Mouse (Mus musculus): ENCODE measurements around the gene Arg2.

The Arg2 gene

DNA sequence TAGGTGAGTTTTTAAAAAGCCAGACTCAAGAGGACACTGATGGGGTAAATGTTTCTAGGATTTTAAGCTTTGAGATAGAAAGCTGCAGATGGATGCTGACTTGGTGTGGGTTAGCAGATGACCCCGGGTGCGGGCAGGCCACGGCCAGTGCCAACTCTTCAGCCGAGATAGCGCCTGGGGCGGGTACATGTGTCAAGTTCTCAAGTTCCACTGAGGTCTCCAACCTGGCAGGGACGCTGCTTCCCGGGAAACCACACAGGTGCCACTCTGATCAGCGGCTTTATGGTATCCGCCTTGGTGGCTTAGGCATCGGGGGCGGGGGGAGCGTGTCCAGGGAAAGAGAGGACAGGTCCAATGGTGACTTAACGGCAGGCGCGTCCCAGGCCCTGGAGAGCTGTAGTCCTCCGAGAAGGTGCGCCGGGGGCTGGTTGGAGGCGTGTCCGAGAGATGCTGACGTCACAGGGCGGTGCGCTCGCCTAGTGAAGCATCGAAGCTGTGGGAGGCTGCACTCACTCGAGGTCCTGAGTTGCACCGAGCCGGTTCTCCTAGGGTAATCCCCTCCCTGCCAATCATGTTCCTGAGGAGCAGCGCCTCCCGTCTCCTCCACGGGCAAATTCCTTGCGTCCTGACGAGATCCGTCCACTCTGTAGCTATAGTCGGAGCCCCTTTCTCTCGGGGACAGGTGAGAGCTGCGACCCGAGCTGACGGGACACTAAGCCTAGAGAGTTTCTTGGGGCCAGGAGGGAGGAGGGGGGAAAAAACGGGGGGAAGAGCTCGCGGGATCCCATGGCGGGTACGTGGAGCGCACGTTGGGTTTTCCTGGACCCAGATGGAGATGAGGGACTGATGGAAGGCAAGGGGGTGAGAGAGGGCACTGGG lies at the start of gene Arg2:
Gene Arg2 (plus strand): TSS at position 479 of the 879 bp plus-strand sequence.
- in situ Hi-C loops (cut with MboI, MseI) = no loop called here

DNA sequence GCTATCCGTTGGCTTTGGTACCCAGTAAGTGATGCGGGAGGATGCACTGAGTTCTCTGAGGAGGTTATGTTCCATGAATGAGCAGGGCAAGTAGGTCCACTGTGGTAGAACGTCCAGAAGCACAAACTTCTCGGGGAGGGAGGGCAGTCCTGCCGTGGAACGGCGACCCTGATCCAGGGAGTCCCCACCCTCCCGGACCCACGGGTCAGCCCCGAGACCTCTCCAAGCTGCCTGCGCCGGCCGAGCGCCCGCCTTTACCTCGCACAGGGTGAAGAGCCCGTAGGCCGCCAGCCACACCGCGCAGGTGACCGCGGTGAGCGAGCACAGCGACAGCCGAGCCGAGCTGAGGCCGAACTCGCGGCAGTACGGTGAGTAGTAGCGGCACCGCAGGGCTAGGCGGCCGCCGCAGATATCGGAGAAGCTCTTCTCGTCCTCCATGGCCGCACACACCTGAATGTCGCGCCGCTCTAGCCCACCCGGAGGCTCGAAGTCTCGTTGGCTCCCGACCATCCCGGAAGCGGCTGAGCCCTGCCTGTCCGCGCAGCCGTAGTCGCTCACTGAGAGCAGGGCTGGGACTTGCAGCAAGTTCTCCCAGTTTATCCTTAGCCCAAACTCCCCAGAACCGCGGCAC lies 41.3 kb upstream of the Arg2 start, which contains the start of gene Pigh:
Gene Pigh (minus strand): TSS at position 470 of the 631 bp plus-strand sequence.
- in situ Hi-C loops (cut with MboI, MseI) = no loop called here

DNA sequence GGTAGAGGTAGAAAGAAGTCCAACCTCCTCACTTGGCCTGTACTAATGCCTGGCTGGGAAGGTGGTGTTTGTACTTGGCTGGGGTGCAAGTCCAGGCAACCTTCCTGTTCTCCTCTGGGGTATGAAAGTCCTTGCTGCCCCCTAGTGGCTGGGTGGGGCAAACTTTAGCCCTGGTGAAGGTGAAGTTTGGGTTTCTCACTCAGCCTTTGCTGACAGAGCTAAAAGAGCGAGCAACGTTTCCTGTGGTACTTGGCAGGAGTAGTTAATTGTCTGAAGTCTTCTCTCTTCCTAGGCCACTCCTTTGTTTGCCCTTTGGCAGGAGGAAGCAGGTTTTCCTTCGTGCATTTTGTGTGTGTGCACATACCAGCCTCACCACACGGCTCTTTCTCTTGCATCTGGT lies 38.0 kb upstream of the Arg2 start:
- in situ Hi-C loops (cut with MboI, MseI) = no loop called here

DNA sequence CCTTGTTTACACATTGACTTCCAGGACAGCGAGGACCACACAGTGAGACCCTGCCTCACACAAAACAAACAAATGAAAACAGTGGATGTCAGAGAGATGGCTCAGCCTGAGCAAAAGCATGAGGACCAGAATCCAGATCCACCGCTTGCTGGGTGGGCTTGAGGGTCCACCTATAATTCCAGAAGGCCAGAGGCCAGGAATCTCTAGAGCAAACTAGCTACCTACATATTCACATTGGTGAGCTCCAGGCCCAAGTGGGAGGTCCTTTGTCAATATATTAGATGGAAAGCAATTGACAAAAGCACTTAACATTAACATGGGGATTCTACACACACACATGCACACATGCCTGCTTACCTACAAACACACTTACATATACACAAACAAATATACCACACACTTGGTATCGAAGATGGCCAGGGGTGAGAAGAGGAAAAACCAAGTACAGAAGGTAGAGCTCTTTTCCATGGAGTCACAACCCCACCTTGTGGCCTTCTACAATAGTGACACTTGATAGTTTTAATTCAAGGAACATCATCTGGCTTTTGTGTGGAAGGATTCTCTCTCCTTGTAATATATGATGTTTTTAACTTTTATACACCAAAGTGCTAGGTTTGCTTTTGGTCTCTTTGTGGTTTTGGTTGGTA lies 33.3 kb upstream of the Arg2 start:
- in situ Hi-C loops (cut with MboI, MseI) = loop anchor here (5.0 kb wide), 1 partner anchor 180 kb away; no protein-coding TSS in a partner anchor

DNA sequence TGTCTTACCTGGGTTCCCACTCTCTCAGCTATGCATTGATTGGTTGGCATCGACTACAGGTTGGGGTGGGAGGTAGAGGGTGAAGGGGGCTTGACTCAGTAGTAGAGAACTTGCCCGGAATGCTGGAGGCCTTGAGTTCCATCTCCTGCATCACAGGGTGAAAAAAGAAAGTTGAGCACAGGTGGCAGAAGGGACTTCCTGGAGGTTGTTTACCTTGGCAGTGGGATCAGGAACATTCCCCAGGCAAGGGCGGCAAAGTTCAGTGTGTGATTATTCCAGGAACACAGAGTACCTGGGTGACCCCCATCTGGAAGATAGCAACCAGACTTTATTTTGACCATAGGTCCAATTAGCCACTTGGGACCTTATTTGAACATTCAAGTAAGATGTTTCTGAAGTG lies 26.8 kb upstream of the Arg2 start:
- in situ Hi-C loops (cut with MboI, MseI) = loop anchor here (5.0 to 25.0 kb wide), 2 partner anchors 81 to 541 kb away; no protein-coding TSS in a partner anchor

DNA sequence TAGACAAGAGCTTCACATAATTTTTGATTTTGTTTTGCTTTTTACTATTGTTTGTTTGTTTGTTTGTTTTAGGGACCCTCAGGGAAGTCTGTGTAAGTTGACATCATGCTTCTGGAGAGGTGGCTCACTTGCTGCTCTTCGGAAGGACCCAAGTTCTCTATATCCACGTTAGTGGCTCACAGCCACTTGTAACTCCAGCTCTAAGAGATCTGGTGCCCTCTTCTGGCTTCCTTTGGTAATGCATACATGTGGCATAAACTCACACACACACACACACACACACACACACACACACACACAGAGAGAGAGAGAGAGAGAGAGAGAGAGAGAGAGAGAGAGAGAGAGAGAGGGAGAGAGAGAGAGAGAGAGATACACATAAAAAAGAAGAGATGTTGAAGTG lies 26.0 kb upstream of the Arg2 start:
- in situ Hi-C loops (cut with MboI, MseI) = loop anchor here (5.0 to 25.0 kb wide), 2 partner anchors 82 to 542 kb away; no protein-coding TSS in a partner anchor

DNA sequence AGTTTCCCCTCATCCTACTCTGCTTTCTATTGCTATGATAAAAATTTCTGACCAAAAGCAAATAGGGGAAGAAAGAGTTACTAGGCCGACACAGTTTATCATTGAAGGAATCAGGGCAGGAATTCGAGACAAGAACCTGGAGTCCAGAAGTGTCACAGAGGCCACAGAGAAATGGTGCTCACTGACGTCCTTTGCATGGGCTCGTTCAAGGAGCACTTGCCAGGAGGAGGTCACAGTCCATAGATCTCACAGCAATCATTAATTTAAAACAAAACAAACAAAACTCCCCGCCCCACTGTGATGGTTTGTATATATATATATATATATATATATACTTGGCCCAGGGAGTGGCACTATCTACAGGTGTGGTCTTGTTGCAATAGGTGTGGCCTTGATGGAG lies 25.3 kb upstream of the Arg2 start:
- in situ Hi-C loops (cut with MboI, MseI) = loop anchor here (25.0 kb wide), 1 partner anchor 543 kb away; no protein-coding TSS in a partner anchor

DNA sequence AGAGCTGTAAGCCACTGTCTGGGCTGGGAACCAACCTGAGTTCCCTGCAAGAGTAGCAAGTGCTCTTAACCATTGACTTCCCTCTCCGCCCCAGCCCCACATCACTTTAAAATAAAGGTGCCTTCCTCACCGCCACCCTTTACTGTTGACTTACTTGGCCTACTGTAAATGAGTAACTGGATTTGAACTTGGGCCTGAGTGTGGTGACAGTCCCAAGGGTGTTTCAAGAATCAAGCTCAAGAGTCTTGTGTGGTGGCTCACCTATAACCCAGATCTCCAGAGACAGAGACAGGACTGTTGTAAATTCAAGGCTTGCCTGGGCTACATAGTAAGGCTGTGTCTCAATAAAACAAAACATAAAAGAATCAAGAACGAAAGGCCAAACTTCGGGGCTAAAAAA lies 11.6 kb upstream of the Arg2 start:
- in situ Hi-C loops (cut with MboI, MseI) = loop anchor here (25.0 kb wide), 1 partner anchor 557 kb away; no protein-coding TSS in a partner anchor

DNA sequence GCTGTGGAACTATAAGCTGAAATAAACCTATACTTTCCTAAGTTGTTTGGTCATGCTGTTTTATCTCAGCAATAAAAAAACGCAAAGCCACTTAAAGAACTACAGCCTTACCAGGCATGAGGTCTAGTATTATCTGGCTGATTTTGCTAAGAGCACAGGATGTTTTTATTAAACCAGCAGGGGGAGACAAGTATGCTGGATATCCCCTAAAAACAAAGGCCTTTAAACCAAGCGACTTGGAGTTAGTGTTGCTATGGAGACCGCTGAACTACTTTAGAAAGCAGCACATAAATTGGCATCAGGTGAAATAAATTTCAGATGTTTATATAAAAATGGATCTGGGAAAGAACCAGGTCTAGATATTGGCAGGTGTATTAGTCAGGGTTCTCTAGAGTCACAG lies 7.8 kb upstream of the Arg2 start:
- in situ Hi-C loops (cut with MboI, MseI) = loop anchor here (25.0 kb wide), 1 partner anchor 561 kb away; no protein-coding TSS in a partner anchor

DNA sequence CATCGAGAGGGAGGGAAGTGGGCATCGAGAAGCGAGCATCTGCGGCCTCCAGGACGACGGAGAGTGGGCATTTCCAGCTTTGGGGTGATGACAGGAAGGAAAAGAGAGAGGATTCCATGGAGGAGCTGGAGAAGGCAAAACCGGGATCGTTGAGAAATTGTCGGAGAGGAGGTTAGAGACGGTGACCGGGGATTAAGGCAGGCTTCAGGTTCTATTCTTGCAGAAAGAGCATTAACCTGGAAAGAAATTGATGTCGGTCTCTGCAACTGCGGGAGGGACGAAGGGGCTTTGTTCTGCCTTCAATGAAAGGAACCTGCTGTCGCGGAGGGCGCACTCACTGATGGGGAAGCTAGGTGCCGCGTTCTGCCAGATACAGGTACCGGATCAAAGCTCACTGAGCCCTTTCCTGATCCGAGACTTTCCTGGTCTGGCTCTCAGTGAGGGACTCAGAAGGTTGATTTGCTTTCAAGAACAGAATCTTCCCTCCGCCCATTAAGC lies 650 bp downstream of the Arg2 start:
- in situ Hi-C loops (cut with MboI, MseI) = no loop called here

DNA sequence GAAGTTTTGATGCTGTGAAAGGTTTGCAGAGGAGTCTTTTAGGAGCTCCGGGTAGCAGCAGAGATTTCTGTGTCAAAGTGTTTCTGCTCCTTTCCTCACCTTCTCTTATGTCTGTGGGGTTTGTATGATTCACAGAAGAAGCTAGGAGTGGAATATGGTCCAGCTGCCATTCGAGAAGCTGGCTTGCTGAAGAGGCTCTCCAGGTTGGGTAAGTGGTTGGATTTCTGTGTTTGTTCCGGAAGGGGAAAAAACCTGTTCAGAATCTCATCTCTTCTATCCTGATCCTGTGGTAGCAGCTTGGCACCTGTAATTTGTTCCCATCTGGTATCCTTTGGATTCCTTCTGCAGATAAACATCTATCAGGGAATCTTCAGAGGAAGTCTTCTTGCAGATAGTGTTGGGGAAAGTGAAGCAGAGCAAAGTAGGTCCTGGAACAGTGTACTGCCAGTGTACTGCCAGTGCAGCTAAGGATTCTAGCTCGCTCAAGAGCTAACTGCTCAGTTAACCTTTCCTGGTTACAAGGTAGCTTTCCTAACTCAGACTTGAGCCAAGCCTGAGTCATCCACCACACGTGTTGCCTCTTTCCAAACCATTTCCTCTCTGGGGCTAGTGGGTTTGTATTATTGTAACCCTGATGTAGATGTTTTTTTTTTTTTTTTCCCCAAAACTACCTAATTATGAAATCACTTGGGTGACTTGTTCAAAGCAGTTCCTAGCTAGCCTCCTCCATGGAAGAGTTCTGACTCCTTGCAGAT lies 1.3 kb downstream of the Arg2 start:
- in situ Hi-C loops (cut with MboI, MseI) = no loop called here

DNA sequence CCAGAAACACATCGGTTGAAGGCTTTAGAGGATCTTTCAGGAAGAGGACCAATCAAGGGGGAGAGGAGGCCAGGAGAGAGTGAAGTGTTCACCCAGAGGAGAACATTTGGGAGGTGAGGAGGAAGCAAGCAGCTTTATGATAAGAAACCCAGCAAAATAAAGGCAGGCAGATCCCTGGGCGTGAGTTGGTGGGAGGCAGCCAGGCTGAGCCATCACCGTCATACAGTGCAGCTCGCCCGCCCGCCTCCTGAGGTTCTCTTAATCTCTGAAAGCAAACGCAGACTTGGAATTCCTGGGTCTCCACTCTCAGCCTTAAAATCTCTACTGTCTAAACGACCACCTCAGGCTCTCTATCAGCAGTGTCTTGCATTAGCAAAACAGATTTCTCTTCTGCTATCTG lies 4.1 kb downstream of the Arg2 start:
- in situ Hi-C loops (cut with MboI, MseI) = no loop called here

DNA sequence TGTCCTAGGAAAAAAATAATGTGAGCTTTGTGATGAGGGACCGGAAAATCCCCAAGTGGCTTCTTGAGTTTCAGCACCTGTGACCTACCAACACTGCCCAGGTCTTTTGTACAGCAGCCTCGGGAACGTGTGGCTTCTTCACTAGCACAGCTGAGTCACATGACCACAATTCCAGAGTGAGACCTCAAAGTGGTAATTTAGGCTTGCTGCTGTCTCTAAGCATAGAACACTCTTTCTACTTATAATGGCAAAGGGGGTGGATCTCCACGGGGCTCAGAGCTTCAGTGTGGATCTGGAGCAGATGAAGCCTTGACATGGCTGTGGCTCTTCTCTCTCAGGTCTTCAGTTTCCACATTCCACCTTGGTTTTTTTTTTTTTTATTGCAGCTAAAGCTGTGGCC lies 4.5 kb downstream of the Arg2 start:
- in situ Hi-C loops (cut with MboI, MseI) = no loop called here

DNA sequence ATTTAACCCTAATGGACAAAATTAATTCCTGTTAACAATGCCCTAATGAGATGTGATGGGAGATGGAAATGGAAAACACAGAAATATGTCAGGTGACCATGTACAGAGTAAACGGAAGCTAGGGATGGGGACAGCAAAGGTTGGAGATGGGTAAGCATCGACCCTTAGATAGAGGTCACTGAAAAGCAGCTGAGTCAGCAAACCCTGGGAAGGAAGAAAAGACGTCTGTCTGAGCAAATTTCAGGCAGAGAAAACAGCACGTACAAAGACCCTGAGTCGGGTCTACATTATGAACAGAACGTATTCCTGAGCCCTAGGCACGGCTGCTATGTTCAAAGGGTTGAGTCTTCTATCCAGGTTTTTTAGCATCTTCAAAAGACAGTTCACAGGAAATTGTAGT lies 6.4 kb downstream of the Arg2 start:
- in situ Hi-C loops (cut with MboI, MseI) = no loop called here

DNA sequence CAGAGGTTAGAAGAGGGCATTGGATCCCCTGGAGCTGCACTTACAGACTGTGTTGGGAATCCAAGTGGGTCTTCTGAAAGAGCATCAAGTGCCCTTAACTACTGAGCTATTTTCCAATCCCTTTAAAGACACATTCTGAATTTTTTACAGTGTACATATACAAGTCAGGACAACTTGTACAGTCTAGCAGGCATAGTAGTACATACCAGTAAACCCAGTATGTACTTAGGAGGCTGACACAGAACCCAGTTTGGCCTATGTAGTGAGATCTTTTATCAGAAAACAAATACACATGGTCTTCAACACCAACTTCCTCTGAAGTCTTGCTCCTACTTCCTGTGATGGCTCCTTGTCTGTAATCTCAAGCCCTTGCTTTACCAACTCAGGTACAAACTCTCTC lies 8.4 kb downstream of the Arg2 start:
- in situ Hi-C loops (cut with MboI, MseI) = no loop called here

DNA sequence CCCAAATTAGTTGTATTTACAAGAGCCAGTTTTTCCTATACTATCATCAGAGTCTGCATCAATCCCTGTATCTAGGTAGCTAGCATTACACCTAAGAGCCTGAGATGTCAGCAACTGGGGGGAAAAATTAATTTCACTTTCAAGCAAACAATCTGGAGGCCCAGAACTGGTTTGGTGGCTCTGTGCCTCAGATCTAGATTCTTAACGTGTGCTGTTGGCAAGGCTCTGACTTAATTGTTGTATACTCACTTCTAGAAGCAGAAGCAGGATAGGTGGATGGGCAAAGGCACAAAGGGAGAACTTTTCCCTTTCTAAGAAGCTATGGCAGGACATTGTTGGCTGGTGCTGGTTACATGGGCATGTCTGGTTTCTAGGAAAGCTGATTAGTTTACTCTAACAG lies 8.8 kb downstream of the Arg2 start:
- in situ Hi-C loops (cut with MboI, MseI) = no loop called here

DNA sequence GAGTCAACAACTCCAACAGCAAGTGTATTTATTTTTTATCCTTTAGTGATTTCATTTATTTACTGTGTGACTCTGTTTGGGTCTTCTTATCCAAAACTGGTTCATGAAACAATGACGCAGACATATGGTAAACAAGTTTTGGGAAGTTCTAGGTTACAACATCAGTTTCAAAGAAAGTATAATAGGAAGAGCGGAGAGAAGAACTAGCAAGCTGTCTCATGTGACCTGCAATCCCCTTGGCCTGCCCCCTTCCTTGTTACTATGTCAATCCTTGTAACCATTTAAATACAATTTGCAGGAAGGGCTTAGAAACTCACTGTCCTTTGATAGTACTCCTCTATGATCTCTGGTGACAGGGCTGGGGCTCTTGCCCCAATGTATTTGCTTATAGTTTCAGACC lies 10.2 kb downstream of the Arg2 start:
- in situ Hi-C loops (cut with MboI, MseI) = no loop called here

DNA sequence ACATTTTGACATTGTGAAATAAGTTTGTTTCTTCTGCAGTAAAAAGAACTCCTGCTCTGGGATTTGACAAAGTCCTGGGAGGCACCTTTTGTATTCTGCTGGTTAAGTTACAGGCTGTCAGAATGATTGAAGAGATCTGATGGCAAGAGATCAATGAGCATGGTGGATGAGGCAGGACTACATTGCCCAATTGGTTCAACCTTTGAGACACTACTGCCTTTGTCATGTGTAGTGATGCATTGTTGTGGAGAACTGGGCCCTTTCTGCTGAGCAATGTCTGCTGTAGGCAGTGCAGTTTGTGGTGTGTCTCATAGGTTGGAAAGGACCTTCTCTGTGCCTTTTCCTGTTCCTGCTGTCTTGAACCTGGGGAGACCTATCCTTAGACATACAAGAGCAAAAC lies 10.8 kb downstream of the Arg2 start:
- in situ Hi-C loops (cut with MboI, MseI) = no loop called here

DNA sequence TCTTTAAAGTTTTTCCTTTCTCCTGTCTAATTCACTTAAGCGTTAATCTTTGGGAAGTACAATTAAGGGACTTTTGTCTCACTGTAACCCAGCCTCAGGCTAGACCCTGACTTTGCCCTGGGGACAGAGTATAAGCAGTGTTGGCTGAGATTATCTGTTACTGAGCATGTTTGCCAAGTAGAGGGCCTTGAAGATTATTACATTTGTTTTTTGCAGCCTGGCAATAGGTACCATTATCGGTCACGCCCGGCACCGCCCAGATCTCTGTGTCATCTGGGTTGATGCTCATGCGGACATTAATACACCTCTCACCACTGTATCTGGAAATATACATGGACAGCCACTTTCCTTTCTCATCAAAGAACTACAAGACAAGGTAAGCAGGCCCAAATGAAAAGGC lies 19.1 kb downstream of the Arg2 start:
- in situ Hi-C loops (cut with MboI, MseI) = no loop called here

DNA sequence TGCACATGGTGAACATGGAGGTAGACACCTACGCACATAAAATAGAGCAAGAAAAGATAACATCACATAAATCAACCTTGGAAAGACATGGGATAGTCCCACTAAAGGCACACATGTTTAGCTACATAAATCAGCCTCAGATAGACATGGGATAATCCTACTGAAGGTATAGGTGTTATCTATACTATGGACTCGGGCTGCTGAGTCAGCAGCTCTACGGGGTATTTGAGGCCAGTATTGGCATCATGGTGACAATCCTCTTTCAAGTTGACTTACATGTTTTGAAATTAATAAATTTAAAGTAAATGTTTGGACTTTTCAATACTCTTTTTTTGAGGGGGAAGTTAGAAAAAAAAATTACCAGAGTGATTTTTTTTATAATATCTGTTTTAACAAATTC lies 32.3 kb downstream of the Arg2 start:
- in situ Hi-C loops (cut with MboI, MseI) = no loop called here

DNA sequence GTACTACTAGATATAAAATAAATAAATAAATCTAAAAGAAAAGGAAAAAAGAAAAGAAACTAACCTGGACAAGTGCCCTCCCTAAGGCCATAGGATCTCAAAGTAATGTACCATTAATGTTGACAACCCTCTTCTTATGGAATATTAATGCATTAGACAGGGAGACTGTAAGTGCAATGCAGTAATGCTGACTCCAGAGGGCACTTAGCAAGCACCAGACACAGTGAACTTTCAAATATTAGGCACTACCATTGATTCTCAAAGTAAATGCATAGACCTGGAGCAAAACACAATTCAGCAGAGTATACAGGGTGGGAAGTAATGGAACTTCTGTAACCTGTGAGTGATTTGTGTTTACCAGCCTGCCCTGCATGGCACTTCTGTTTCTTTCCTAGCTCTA lies 38.6 kb downstream of the Arg2 start:
- in situ Hi-C loops (cut with MboI, MseI) = no loop called here

Data from regulatory T cell (primary cell).